15 mouse cellular contexts compared by ENCODE assay signal in the genomic region with DNA sequence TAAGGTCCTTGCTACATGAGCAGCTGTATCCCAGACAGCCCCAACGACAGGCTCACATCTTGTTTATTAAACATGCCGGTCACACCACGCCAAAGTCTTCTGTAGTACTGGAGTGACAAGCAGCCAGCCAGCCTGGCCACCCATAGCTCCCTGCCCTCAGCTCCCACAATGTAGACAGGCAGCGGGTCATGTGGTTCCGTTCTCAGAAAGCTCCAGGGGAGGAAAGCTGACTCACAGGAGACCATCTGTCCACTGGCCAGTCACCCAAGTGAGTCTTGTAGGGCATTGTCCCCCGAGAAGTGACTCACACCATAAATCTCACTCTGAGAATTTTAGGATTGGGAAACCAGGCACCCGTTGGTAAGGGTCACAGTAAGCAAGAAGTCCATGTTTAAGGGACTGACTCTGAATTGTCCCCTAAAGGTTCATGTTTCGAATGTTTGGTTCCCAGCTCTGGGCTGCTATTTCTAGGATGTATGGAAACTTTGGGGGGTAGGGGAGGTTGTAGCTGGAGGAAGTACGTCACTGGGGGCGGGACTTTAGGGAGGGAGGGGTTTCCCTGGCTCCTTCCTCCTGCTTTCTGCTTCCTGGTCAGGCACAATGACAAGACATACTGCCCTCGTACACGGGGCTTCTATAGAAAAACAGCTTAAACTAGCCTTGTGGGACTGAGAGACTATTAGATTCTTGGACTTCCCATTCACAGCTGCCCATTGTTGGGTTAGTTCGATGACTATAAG.
A peak's percentile ranks its signal among the peaks of the same experiment; 100 is the strongest.
DNase-seq lines count a peak whose midpoint lies in the region; TF ChIP-seq lines count a peak whose summit lies in the region.
"Had no signal": no experiment of that assay in that cellular context is flagged by ENCODE, and none has a peak within 500 bp of the region (broad histone marks: within the 10 kb centered on the region; RNA-seq: fewer than 3 reads in every experiment).

No protein-coding gene starts in this region.

- no peak overlapping the region for H3K4me3 ChIP-seq in lung, adult 2 months (replicated peaks; ENCODE audit: extremely low read depth, low read depth, low read length)
- H3K4me3 ChIP-seq in embryonic fibroblast, embryonic 13.5 days (ENCODE audit: insufficient read depth, low read length): no peak overlapping the region
- H3K4me3 ChIP-seq in thymus, adult 2 months (ENCODE audit: control insufficient read depth, insufficient read depth, low read length): no peak overlapping the region
- H3K4me3 ChIP-seq: hindbrain, embryonic 15.5 days; limb, embryonic 15.5 days; stomach, embryonic 15.5 days had no signal

- 58% methylated on average over 13 of the region's 13 CpGs for WGBS in lung, adult 2 months
- 58% methylated on average over 13 of the region's 13 CpGs for WGBS in thymus, adult 2 months

- peak; percentile 59 for DNase-seq in lung, adult 18-20 months
- no peak for DNase-seq in lung, adult 2 months
- DNase-seq in adrenal gland, adult 2 months: peak; percentile 86
- peak; percentile 66 to 88 for DNase-seq in lung, postnatal 4 days
- no peak for DNase-seq in ovary, postnatal 10 days (ENCODE audit: low spot score)
- DNase-seq in thymus, adult 2 months: no peak
- DNase-seq in urinary bladder, postnatal 4 days (ENCODE audit: low spot score in 2 of 2): no peak
- DNase-seq: cerebellum, postnatal 14 days; heart, adult 11 months; kidney, adult 11 months; thymus, postnatal 4 days had no signal

- no peaks in the 10 kb centered on the region for H3K36me3 ChIP-seq in thymus, adult 2 months (ENCODE audit: control insufficient read depth, insufficient read depth, low read length)
- H3K36me3 ChIP-seq: hindbrain, embryonic 15.5 days; limb, embryonic 15.5 days; stomach, embryonic 15.5 days had no signal

- H3K4me1 ChIP-seq in lung, adult 2 months (ENCODE audit: control insufficient read depth, insufficient read depth, low read length): peaks cover 3% of the 10 kb centered on the region; the same call in 1 of the 2 replicates
- H3K4me1 ChIP-seq in embryonic fibroblast, embryonic 13.5 days (ENCODE audit: control insufficient read depth, insufficient read depth, low read length): no peaks in the 10 kb centered on the region
- H3K4me1 ChIP-seq in thymus, adult 2 months (replicated peaks; ENCODE audit: control insufficient read depth, insufficient read depth, low read length): no peaks in the 10 kb centered on the region
- H3K4me1 ChIP-seq: hindbrain, embryonic 15.5 days; limb, embryonic 15.5 days; stomach, embryonic 15.5 days had no signal

- no peaks in the 10 kb centered on the region for H3K27me3 ChIP-seq in thymus, adult 2 months (ENCODE audit: control insufficient read depth, insufficient read depth, low read length)
- H3K27me3 ChIP-seq: hindbrain, embryonic 15.5 days; limb, embryonic 15.5 days; stomach, embryonic 15.5 days had no signal

- H3K27ac ChIP-seq in embryonic fibroblast, embryonic 13.5 days (ENCODE audit: insufficient read depth, low read length): peak overlapping the region; percentile 21; the same call in 1 of the 2 replicates
- no peak overlapping the region for H3K27ac ChIP-seq in thymus, adult 2 months (ENCODE audit: control insufficient read depth, insufficient read depth, low read length)
- H3K27ac ChIP-seq: hindbrain, embryonic 15.5 days; limb, embryonic 15.5 days; stomach, embryonic 15.5 days had no signal

- no peak for TF ChIP-seq POLR2A in lung, adult 2 months (IDR thresholded peaks at IDR 0.05; ENCODE audit: borderline replicate concordance, extremely low read depth, low read depth, low read length)
- TF ChIP-seq POLR2A in embryonic fibroblast, embryonic 13.5 days (IDR thresholded peaks at IDR 0.05; ENCODE audit: low read depth, low read length): no peak
- no peak for TF ChIP-seq POLR2A in thymus, adult 2 months (IDR thresholded peaks at IDR 0.05; ENCODE audit: control insufficient read depth, extremely low read depth, insufficient read depth, low read length, poor library complexity)

- no peak for TF ChIP-seq CTCF in lung, adult 2 months (IDR thresholded peaks at IDR 0.05; ENCODE audit: insufficient read depth, low read length)
- no peak for TF ChIP-seq CTCF in embryonic fibroblast, embryonic 13.5 days (IDR thresholded peaks at IDR 0.05; ENCODE audit: borderline replicate concordance, insufficient read depth, low read length)
- no peak for TF ChIP-seq CTCF in thymus, adult 2 months (IDR thresholded peaks at IDR 0.05; ENCODE audit: borderline replicate concordance, control insufficient read depth, extremely low read depth, insufficient read depth, low read length, poor library complexity)

Comparison
In these comparisons a context has a peak if more than half of its experiments do, and no peak if none do; other contexts are left out.
1. DNase-seq: peak in lung, adult 18-20 months (2 of 2), adrenal gland, adult 2 months (single experiment) and lung, postnatal 4 days (2 of 2); none in lung, adult 2 months (single experiment), ovary, postnatal 10 days (single experiment), thymus, adult 2 months (single experiment) and urinary bladder, postnatal 4 days (0 of 2).